Mouse (Mus musculus): ENCODE data around the gene Orm2.

Orm2 gene

DNA sequence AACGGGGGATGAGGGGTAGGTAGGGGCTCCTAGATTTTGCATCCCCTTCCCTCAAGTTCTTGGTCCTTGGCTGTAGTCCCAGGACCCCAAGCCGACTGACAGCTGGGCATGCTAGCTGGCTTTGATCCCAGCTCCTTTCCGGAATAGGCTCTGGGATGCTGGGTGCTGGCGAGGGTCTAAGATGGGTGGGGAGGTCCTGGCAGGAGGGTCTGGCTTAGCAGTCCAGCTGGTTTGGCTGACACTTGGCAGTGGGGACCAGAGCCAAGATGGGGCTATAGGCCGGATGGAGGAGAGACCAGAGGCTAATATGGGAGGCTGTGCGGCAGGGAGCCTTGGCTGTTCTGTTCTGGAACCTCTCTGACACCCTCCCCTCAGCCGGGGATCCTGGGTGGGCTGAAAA is 46.0 kb downstream of the Orm2 start:
- no peak for DNase-seq (ENCODE audit: low spot score)

DNA sequence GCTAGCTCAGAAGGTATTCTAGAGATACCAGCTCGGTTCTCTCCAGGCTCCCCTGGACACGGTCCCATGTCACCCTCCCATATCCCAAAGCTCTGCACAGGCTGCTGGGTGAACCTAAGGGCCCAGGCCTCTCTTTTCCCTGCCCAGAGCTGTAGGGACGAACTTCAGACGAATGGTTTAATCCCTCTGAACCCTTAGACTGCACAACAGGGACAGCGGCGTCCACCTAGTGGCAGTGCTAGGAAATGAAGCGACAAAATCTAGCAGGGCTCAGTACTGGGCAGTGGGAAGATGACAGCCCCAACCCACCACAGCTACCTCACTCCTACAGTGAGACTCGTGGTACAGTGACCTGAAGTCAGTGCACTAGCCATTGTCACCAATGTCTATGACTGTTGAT is 46.4 kb downstream of the Orm2 start:
- peak; percentile 85 for DNase-seq (ENCODE audit: low spot score)

DNA sequence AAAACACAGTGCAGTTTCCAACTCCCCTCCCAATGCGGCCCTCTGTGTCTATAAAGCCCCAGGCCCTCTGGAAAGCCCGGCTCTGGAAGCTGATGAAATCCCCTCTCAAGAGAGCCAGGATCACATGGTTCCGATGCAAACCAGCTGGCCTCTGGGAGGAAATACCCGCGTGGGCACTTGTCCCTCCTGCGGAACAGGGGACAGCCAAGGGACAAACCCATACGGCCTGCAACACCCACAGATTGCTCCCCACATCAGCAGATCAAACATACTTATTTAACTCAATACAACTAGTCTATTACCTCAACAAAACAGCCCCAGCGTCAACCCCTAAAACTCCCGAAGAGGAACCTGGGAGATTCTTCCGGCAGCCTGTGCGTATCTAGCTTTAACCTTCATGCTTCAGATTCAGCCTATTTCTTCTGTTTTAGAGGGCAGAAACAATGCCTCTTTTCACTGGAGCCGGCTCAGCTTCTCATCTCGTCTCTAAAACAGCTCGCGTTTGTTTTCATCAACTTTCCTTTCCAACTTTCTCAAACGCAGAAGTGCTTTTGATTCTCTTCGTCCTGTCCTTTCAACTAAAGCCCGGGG is 47.2 kb downstream of the Orm2 start:
- peak; percentile 31 for DNase-seq (ENCODE audit: low spot score)

DNA sequence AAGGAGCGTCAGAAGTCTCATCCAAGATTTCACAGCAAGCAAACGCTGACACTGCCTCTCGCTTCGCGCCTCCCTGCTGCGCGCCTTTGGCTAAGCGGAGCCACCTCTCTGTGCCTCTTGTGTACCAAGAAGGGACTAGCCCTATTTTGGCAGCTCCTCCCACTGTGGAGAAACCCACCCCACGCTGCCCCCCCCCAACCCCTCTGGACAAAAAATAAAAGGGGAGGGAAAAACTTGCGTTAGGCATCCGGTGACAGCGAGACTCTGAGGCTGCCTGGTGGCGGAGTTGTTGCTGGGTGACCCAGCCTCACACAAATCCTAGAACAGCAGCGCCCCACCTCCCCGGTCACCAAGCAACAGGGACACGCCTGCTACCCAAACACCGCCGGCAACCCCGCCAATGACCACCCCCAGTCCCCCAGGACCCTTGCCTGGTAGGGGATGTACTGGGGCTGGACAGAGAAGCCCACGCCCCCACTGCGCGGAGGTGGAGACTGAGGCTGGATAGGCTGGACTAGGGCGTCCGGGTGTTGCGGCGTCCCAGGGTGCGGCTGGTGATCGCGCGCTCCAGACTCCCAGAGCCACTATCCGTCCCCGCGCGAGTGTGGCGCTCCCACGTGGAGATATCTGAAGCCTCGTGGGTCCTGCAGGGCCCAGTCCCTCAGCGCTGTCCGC is 47.8 kb downstream of the Orm2 start:
- DNase-seq (ENCODE audit: low spot score), result peak; percentile 72

DNA sequence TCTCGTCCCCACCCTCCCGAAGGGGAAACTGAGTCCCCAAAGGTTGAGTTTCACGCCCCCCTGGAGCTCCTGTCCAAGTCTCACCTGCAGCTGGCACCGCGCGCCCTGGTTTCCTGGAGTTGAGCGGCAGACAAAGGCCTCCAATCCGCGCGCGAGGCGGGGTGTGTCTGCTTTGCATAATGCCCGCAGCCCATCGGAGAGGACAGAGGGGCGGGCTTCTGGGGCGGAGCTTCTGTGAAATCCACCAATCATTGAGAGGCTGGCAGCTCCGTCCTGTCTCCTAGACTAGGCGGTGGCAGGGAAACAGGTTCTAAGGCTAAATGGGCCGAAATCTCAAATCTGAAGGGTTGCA is 48.3 kb downstream of the Orm2 start:
- DNase-seq (ENCODE audit: low spot score), result peak; percentile 98

DNA sequence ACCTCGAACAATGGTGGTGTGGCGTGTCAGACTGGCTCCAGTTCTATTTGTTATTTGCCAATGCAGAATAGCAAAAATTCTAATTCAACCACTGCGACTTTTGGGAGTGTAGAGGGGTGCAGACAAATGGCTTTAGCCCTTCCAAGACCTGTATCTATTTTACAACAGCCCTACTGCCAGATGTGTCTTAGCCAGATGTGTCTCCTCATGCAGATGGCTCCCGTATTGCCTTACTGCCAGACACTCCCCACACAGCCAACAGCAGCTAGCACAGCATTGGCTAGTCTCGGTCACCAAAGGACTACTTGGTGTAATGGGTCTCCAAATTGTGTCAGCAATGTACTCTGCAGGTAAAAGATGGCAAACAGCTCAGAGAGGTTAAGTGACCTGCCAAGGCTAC is 49.0 kb downstream of the Orm2 start:
- no peak for DNase-seq (ENCODE audit: low spot score)

DNA sequence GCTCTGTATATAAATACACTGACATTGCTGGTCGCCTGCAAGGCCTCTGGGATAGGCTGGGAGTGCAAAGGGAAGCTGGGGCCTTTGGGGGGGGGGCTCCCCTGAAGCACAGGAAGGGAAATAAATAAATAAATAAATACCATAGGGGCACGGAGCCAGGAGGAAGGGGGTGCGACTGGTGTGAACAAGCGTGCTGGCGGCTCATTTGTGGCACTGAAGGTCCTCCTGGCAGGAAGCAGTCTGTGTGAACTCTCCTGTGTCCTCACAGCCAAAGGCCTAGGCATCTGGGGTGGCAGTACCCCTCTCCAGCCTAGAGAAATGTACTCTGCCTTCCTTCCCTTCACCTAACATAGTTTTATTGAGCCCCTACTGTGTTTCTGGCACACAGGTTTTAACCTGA is 52.7 kb downstream of the Orm2 start:
- DNase-seq (ENCODE audit: low spot score), result no peak

All from retina, embryonic 14.5 days (tissue).